Mouse (Mus musculus): ENCODE data around the gene Lekr1. TPM values are rescaled to one million over a fixed set of nuclear protein-coding genes. Genes with fewer than 3 reads are reported as not detected.

Lekr1 gene
- total RNA-seq, 1 experiment from 2014 or later: not detected

GRCm38 (mm10) chr3:65858118-65858517, 192.1 kb downstream of the Lekr1 start:
- ATAC-seq (replicated peaks; ENCODE audit: insufficient number of reproducible peaks, low FRiP score, low TSS enrichment, poor library complexity, severe bottlenecking): no peak

GRCm38 (mm10) chr3:65858741-65859348, 192.8 kb downstream of the Lekr1 start:
- ATAC-seq (replicated peaks; ENCODE audit: insufficient number of reproducible peaks, low FRiP score, low TSS enrichment, poor library complexity, severe bottlenecking): no peak

DNA sequence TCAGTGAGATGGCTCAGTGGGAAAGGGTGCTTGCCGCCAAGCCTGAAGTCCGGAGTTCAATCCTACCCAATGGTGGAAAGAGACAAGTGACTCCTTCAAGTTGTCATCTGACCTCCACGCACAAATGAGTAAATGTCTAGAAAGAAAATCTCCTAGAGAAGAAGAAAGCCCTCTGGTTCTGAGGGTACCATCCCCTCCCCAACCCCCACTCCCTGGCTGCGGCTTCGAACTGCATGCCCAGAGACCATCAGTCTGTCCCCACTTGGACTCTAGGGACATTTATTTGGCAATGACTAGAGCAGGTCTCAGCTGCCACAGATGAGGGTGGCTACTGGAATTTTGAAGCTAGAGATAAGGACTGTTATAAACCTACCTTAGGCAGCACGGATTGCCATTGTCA, 193.7 kb downstream of the Lekr1 start:
- ATAC-seq (replicated peaks; ENCODE audit: insufficient number of reproducible peaks, low FRiP score, low TSS enrichment, poor library complexity, severe bottlenecking): no peak

DNA sequence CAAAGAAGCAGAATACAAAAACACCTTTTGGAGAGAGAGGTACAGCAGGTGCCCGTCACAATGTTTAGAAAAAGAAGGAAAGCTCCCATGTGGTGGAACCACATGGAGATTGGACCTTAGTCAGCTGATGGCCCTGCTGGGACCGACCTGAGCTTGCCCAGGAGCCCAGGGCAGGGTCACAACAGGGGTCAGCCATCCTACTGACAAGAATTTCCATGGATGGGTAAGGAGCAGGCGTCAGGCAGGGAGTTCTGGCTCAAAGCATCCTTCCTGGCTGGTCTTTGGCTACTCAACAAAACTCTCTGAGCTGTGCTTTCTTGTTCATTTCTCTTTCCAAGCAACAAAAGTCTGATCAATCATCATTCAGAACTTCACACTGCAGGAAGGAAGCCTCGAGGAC, 194.9 kb downstream of the Lekr1 start:
- no peak for ATAC-seq (replicated peaks; ENCODE audit: insufficient number of reproducible peaks, low FRiP score, low TSS enrichment, poor library complexity, severe bottlenecking)

DNA sequence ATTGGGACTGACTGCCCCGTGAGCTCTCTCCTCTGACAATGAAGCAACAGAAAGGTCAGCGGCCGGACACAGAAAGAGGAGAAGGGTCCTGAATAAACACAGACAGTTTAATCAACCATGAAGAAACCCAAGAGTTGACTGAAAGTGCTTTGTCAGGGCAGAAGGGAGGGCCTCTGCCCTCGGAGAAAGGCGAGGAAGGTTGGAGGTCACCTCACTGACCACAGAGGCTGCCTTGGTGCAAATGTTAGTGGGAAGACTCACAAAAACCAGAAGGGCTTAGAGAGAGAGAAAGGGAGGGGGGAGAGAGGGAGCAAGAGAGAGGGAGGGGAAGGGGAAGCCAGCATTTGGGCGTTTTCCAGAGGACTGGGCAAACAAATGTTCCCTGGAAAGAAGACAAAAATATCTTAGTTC, 195.4 kb downstream of the Lekr1 start:
- ATAC-seq (replicated peaks; ENCODE audit: insufficient number of reproducible peaks, low FRiP score, low TSS enrichment, poor library complexity, severe bottlenecking): no peak

- peak; percentile 85 for ATAC-seq (replicated peaks; ENCODE audit: insufficient number of reproducible peaks, low FRiP score, low TSS enrichment, poor library complexity, severe bottlenecking)
Observed at GRCm38 (mm10) chr3:65863297-65863696, 197.3 kb downstream of the Lekr1 start.

DNA sequence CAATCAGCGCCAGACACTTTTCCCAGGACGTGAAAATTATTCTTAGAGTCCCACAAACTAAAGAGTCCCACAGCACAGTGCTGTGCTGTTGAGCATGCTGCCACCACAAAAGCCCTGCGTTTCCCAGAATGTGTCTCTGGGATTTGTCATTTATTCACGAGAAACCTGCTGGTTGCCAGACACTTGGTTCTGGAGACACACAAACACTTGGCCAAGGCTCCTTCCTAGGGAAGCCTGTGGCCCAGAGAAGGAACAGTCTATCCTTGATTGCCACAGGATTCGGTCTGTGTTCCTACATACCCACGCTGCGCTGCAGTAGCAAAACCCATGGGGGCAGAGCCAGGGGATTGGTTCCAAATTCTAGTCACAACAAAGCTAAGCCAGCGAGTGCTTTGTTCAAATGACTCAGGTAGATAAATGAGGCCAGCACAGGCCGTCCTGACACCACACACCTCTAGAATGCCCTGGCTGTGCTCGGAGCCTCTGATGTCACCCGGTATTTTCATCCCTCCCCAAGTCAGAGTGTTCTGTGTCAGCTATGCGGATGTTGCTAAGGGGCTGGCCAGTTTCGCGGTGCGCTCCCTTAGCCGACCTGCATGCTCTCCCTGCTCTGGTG, 197.8 kb downstream of the Lekr1 start:
- no peak for ATAC-seq (replicated peaks; ENCODE audit: insufficient number of reproducible peaks, low FRiP score, low TSS enrichment, poor library complexity, severe bottlenecking)

GRCm38 (mm10) chr3:65868931-65869330, 202.9 kb downstream of the Lekr1 start:
- ATAC-seq (replicated peaks; ENCODE audit: insufficient number of reproducible peaks, low FRiP score, low TSS enrichment, poor library complexity, severe bottlenecking): no peak

DNA sequence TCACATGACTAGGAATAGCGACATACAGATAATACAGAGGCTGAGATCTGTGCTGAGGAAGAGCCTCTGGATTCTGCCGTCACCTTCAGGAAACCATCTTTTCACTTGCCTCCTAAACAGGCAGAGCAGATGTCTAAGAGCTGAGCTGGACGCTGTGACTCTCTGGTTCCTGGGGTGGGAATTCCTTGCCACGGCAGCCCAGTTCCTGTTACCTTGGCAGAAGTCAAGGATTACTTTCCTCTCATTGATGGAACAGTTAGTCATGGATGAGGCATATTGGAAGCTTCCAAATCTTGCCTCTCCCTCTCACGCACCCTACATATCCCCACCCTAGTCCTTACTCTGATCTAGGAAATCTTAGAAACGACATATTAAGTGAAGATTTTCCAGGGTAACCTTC, 203.7 kb downstream of the Lekr1 start:
- ATAC-seq (replicated peaks; ENCODE audit: insufficient number of reproducible peaks, low FRiP score, low TSS enrichment, poor library complexity, severe bottlenecking): no peak

- no peak for ATAC-seq (replicated peaks; ENCODE audit: insufficient number of reproducible peaks, low FRiP score, low TSS enrichment, poor library complexity, severe bottlenecking)
Observed at GRCm38 (mm10) chr3:65871188-65871603, 205.2 kb downstream of the Lekr1 start.

DNA sequence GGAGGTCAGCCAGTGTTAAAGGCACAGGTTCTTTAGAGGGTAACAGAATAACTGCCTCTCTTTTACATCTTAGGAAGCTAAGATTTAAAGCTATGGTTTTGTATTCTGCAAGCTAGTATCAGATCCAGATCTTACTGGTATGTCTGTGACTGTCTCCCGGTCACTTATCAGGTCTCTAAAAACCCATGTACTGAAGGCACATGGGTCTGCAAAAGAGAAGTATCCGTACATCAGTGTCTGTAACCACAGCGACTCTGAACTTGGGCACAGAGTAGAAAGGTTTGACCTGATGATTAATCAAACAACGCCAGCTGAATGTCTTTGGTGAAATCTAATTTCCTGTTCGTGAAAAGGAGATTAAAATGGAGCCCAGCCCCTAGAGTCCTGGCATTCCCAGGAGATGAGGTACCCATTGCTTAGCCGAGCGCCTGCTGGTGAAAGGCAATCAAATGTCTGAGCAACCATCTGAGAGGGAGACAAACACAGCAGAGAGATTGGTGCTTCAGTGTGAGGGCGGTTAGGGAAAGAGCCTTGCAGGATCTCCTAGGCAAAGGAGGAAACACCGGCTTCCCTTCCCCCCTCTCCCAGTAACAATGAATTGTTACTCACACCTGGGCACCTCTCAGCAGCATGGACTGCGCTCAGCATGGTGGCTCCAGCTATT, 205.7 kb downstream of the Lekr1 start:
- ATAC-seq (replicated peaks; ENCODE audit: insufficient number of reproducible peaks, low FRiP score, low TSS enrichment, poor library complexity, severe bottlenecking): no peak

- peak; percentile 92 for ATAC-seq (replicated peaks; ENCODE audit: insufficient number of reproducible peaks, low FRiP score, low TSS enrichment, poor library complexity, severe bottlenecking)
Observed at GRCm38 (mm10) chr3:65873093-65873830, 207.2 kb downstream of the Lekr1 start.

Other genes starting within 250 kb of the Lekr1 start
- 41.8 to 78.8 TPM (median 72.4 TPM) in 3 replicates for gene Tiparp, start 137.8 kb upstream of the Lekr1 start, total RNA-seq (2017)